Mouse (Mus musculus): ENCODE measurements at regions not wholly inside any gene's neighbourhood (a gene's known extent, or its start where the extent isn't known, plus 50 kb on each side); places are given as distances from the start of the nearest gene placed in this dataset.

DNA sequence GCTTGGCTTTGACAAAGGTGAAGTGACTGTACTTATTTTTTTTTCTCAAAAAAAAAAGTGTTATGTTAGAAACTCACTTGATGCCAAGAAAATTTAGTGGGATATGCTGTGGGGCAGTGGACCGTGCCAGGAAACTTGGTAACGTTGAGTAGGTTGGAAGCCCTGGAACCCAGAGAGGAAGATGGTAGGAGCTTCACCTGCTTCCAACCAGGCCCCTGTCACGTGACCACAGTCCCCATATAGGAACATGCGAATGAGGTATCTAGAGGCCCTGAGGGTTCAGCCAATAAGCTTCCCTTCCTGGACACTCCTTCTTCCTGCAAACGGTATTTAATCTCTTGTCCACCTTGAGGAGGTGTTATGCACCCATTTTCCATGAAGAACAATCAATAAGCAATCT lies 68.5 kb upstream of the Irx6 start:
- TF ChIP-seq CTCF (IDR thresholded peaks at IDR 0.05; ENCODE audit: control insufficient read depth, insufficient read depth, insufficient replicate concordance, low read depth, low read length) (no peak), POLR2A (IDR thresholded peaks at IDR 0.05; ENCODE audit: control insufficient read depth, low read depth, low read length) (no peak)
